Mouse (Mus musculus) kidney, postnatal 14 days (tissue): Measurements from ENCODE around the gene Flywch1.
A peak's percentile ranks its signal among the peaks of the same experiment; 100 is the strongest.

ENCODE experiments used
- DNase-seq: peaks from one replicate; pipeline ENCODE4 v3.0.0; 2022; ENCODE audit warnings: mixed read lengths

Gene Flywch1

DNA sequence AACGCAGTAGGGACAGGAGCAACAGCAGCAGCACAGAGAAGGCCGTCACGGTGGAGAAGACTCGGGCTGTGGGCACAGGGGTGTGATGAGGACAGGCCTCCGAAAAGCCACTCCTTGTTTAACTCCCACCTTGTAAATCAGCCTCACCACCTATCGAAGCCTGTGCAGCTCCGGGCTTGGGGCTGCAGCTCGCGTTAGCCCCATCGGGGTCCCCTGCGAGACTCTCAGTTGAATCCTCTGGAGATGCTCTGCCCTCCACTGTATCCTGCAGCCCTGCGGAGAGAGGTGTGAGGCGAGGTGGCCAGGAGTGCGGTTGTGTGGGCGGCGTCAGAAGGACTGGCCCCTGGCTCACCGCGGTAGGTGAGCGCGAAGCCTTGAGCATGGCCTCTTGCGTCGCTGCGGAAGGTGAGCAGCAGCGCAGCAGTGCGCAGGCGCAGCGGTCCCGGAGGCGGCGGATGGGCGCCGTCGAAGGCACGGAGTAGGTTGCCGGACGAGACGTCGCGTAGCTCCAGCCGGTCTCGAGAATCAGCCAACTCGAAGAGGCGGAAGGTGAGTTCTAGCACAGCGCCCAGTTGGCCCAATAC is 29.1 kb downstream of the Flywch1 start:
- no peak for DNase-seq

GRCm38 (mm10) chr17:23741359-23742209 is 29.8 kb downstream of the Flywch1 start:
- DNase-seq = no peak

DNA sequence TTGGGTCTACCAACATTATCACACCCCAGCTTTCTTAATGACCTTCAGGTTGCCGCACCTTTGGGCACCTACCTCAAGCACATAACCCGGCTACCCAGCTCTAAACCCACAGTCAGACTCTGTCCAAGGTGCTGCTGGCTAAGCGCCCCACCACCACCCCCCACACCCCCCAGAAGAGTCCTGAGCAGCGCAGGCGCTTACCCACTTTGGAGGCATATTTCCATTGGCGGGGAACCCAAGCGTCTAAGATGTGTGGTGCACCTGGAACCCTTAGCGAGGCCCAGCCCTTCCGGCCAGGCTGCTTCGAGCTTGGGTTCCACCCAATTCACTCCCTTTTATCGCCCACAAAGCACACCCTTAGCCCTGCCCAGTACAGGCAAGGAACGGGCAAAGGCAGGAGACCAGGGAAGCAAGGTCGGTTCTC is 30.8 kb downstream of the Flywch1 start, which contains the start of gene Paqr4:
Gene Paqr4, minus strand, starts transcription at position 270 of the 424 bp plus-strand sequence.
- DNase-seq = no peak

- DNase-seq = peak; percentile 93
These were observed 31.2 kb downstream of the Flywch1 start for GRCm38 (mm10) chr17:23740136-23740584.

DNA sequence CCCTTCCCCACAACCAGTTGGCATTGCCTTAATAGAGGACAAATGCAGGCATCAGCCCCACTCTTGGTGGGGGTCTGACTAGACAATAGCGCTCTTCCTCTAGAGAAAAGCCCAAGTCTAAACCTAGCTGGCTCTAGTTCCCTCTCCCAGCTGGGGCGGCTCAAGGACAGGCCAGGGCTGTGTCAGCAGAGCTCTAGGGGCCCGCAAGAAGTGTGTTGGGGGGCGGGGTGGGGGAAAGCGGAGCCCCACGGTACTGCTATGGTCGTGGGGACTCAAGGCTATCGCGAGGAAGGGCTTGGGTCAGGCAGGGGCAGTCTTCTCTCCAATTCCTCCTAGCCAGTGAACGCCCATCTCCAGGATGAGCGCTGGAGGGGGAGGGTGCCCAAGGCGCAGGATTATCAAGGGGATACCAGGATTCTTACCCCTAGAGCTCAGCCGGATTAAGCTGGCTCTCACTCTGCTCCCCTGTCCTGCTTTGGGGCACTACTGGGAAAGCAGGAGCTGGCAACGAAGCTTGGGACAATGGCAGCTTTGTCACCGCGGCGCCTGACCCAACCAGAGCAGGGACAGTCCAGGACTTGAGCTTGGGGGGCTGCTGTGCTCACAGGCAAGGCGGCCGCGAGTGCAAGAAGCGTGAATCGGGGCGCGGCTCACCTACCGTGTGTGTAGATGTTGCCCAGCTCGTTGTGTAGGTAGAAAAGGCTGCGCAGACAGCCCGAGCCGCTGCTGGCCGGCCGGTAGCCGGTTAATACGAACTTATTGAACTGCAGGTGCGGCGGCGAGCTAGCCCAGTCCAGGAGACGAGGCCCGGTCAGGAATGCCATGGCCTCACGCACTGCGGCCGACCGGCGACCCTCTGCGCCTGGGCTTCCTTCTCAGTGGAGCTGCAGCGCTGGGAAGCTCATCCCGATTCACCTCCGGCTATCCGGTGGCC is 31.9 kb downstream of the Flywch1 start:
- no peak for DNase-seq

- no peak for DNase-seq
These were observed 32.6 kb downstream of the Flywch1 start for GRCm38 (mm10) chr17:23738836-23739201.

DNA sequence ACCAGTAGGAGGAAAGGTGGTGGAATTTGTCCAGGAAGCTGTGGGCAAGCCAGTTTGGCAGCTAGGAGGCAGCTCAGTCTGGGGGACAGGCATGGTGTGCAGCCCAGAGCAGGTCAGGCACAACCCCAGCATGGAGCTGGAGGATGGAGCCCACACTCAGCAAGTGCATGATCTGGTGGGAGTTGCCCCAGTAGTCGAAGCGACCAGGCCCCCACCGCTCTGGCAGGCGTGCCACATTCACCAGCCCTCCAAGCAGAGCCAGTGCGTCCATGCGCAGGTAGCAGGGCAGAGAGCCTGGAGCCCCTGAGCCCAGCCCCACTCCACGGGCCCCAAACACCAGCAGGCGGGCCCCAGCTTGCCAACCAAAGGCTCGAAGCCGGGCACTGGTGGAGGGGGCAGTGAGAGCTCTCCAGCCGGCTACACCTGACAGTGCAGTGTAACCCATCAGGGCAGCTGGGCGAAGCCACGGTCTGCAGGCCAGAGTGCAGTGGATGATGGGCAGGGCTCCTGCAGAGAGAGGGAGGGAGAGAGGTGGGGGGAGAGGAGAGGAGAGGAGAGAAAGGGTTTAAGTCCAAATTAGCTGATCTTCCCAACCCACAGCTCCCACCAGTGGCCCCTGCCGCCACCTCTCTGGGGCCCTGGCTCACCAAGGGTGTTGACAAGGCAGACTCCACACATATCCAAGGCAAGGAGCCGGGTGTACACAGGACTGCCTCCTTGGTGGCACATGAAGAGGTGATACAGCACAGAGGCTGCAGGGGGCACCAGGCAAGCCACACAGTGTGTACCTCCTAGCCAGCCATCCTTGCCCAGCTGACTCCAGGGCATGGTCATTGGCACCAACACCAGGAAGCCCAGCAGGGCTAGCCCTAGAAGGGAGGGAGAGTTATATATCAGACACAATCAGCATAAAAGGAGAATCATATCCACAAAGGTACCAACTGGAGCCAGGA is 33.6 kb downstream of the Flywch1 start:
- no peak for DNase-seq

DNA sequence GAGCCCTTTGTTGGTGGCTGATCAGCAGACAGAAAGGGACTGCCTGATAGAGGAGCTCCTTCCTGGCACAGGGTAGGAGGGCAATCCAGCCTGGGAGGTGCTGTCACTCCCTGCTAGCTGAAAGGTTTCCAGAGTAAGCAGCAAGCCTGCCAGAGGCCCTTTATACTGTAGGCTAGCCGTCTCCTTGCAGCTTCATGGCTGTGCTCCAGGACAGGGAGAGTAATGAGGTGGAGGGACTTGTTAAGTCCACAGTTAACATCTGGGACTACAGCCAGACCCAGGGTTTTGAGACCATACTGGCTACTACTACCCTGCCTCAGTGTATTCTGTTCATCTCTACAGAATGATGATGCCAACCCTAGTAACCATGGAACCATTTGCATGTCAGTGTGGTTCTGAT is 37.1 kb downstream of the Flywch1 start:
- no peak for DNase-seq

DNA sequence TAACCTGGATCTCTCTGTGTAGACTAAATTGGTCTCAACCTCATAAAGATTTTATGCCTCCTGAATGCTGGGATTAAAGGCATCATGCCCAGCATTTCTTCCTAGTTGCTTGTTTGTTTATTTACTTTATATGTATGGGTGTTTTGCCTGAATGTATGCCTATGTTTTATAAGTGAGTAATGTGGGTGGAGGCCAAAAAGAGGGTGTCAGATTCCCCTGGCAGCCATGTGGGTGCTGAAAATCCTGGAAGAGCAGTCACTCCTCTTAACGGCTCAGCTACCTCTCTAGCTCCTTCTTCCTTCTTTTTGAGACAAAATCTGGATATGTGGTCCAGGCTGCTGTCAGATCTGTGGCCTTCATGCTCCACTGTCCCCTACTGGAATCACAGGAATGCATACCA is 41.0 kb downstream of the Flywch1 start:
- no peak for DNase-seq

DNA sequence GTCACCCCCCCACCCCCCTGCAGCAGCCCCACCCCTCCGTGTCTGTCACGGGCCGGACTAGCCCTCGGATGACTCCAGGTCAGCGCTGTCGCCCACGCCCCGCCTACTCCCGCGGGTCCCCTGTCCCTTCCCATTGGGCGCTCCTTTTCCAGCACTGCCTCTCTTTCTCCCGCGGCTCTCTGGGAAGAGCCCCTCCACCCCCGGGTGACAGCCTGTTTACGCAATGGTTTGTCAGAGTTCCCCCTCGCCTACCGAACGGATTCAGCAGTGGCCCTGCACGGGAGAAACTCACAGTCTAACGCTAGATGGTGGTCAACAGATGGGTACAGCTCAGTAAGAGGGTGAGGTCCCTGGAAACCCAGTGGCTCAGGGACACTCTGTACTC is 44.7 kb downstream of the Flywch1 start:
- DNase-seq = peak; percentile 87

- peak; percentile 97 for DNase-seq
These were observed 45.2 kb downstream of the Flywch1 start, which contains the start of gene Pkmyt1 for GRCm38 (mm10) chr17:23725999-23726757. Gene Pkmyt1, plus strand, starts transcription at chr17:23726336.

DNA sequence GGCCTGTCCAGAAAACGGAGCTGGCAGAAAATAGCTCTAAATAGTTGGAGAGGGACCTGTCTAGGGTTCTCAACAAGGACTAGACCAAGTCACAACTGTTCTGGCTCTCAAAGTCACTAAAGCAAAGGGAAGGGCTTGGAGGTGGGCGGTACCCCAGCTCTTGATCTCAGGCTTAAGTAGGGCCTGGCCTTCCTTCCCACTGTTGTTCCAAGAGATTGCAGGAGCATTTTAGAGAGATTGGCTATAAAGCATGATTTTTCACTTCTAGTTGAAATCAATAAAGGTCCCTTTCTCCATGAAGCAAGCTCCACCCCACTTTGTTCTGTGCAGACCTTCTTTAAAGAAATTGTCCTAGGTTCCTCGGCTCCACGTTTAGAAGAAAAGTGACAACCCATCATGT is 45.9 kb downstream of the Flywch1 start:
- no peak for DNase-seq

GRCm38 (mm10) chr17:23722376-23723125 is 48.9 kb downstream of the Flywch1 start, which contains the start of gene 1520401A03Rik:
Gene 1520401A03Rik, minus strand, starts transcription at chr17:23722783.
- no peak for DNase-seq

DNA sequence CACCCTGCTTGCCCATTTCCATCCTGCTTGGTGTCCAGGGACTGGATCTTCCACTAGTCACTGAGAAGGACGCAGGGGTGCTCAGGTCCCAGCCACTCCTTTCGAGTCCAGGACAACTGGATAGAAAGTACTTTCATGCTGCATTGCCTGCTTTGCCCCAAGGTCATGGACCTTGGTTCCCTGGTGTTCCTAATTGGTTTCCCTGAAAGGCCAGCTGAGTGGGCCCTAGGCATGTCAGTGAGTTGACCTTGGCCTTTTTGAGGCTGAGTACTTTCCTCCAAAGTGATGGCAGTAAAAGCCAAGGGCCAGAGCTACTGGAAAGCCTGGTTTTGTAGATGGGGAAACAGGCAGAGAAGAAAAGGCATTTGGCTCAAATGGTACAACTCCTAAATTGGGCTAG is 49.5 kb downstream of the Flywch1 start:
- no peak for DNase-seq

DNA sequence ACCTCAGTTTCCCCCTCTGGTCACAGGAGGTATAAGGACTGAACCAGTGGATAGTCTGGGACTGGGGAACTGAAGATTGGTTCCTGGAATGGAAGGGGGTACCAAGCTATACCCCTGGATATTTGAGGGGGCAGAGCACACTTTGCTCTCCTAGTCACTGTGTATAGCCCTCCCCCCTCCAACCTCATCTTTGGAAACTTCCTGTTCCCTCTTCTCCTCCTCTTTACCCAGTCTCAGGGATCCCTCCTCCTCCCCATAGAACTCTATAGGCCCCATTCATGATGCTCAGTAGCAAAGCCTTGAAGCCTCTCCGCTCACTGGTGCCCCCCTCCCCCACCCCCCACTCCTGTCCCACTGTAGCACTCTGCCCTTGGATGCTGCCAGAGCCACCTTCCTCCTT is 51.9 kb downstream of the Flywch1 start:
- DNase-seq = no peak

DNA sequence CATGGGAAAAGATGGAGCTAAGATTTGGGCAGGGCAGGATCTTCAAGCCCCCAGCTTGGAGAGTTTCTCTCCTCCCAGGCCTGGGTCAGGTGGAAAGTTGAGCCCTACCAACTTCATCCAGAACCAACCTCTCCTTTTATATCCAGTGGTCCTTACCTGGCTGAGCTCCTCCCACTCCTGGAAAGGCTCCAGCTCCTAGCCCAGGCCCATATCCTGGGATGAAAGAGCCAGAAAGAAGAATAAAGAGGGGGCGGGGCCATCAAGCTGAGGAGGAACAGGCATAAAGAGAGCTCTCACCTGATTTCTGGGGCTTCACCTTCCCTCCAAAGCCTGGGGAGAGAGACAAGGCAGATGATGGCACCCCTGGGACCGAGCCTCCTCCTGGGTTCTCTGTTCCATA is 54.4 kb downstream of the Flywch1 start:
- no peak for DNase-seq

DNA sequence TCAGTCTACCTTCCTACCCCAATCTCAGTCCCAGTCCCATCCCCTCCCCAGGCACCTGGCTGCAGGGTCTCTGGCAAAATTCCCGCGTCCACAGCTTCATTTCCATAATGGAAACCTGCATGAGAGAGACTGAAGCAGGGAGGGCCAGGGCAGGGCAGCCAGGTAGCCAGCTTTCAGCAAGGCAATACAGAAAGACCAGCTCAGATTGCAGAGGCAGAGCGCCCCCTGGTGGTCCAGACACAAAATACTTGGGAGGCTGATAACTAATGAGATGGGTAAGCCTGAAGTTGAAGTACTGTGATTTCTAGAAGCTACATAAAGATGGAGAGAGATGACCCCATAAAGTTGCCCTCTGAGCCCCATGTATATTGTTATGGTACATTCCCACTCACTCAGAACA is 65.2 kb downstream of the Flywch1 start:
- DNase-seq = peak; percentile 79

GRCm38 (mm10) chr17:23705525-23706104 is 65.8 kb downstream of the Flywch1 start:
- DNase-seq = no peak

DNA sequence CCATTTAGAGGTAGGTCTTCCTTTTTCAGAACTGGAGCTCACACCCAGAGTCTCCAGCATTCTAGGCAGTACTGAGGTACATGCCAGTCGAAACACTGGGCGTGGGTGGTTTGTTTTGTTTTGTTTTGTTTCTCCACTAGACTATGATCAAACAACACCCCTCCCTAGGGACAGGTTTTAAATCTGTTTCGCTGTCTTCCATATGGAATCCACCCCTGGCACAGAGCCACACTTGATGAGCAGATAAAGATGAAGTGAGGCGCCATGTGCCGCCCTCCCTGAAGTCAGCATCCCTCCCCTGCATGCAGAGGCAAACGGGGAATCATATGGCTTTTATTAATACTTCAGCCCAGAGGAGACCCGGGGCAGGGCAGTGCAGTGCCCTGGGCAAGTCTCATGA is 66.7 kb downstream of the Flywch1 start:
- DNase-seq = no peak

GRCm38 (mm10) chr17:23703301-23703700 is 68.1 kb downstream of the Flywch1 start:
- DNase-seq = no peak
